Mouse (Mus musculus): ENCODE data around the gene Rab8b. TPM values are rescaled to one million over a fixed set of nuclear protein-coding genes. Genes with fewer than 3 reads are reported as not detected.

Rab8b gene
- polyA plus RNA-seq (2012; rRNA removed): 2.7 and 3.0 TPM in 2 replicates

GRCm38 (mm10) chr9:66919382-66919971, at the start of gene Rab8b:
TSS of gene Rab8b (minus strand) at chr9:66919687.
- no peaks in the 10 kb centered on the region for H3K36me3 ChIP-seq (ENCODE audit: control insufficient read depth, insufficient read depth, low read length)
- no peak for TF ChIP-seq CTCF (IDR thresholded peaks at IDR 0.05; ENCODE audit: extremely low read depth, insufficient read length, insufficient replicate concordance, low read depth, low read length)
- TF ChIP-seq POLR2A (IDR thresholded peaks at IDR 0.05; ENCODE audit: low read depth, low read length): peak; percentile 93
- H3K4me1 ChIP-seq (ENCODE audit: control insufficient read depth, insufficient read depth, insufficient read length, low read length): peaks cover 17% of the 10 kb centered on the region; the same call in 1 of the 2 replicates
- H3K4me3 ChIP-seq (ENCODE audit: low read depth, low read length): peak within 1 kb of the TSS; percentile 87
- peak within 1 kb of the TSS; percentile 62 for H3K27ac ChIP-seq (ENCODE audit: insufficient read depth, low read depth, low read length)
- H3K27me3 ChIP-seq (ENCODE audit: control insufficient read depth, insufficient read depth, low read length): no peaks in the 10 kb centered on the region
- under 1% methylated on average over 49 of the region's 49 CpGs for WGBS

- 73% methylated on average over 8 of the region's 8 CpGs for WGBS
- Histone ChIP-seq H3K36me3 (ENCODE audit: control insufficient read depth, insufficient read depth, low read length) (peaks cover 10% of the 10 kb centered on the region), H3K4me3 (ENCODE audit: low read depth, low read length) (no peak overlapping the region), H3K27me3 (ENCODE audit: control insufficient read depth, insufficient read depth, low read length) (no peaks in the 10 kb centered on the region), H3K27ac (ENCODE audit: insufficient read depth, low read depth, low read length) (no peak overlapping the region), H3K4me1 (ENCODE audit: control insufficient read depth, insufficient read depth, insufficient read length, low read length) (no peaks in the 10 kb centered on the region)
- TF ChIP-seq CTCF (IDR thresholded peaks at IDR 0.05; ENCODE audit: extremely low read depth, insufficient read length, insufficient replicate concordance, low read depth, low read length): no peak
- TF ChIP-seq POLR2A (IDR thresholded peaks at IDR 0.05; ENCODE audit: low read depth, low read length): no peak
Measured at GRCm38 (mm10) chr9:66967492-66967891, 48.0 kb upstream of the Rab8b start.

- H3K27ac ChIP-seq (ENCODE audit: insufficient read depth, low read depth, low read length): no peak overlapping the region
- no peaks in the 10 kb centered on the region for H3K4me1 ChIP-seq (ENCODE audit: control insufficient read depth, insufficient read depth, insufficient read length, low read length)
- TF ChIP-seq POLR2A (IDR thresholded peaks at IDR 0.05; ENCODE audit: low read depth, low read length) (no peak), CTCF (IDR thresholded peaks at IDR 0.05; ENCODE audit: extremely low read depth, insufficient read length, insufficient replicate concordance, low read depth, low read length) (no peak)
- 71% methylated on average over 3 of the region's 3 CpGs for WGBS
- no peaks in the 10 kb centered on the region for H3K27me3 ChIP-seq (ENCODE audit: control insufficient read depth, insufficient read depth, low read length)
- H3K4me3 ChIP-seq (ENCODE audit: low read depth, low read length): no peak overlapping the region
- H3K36me3 ChIP-seq (ENCODE audit: control insufficient read depth, insufficient read depth, low read length): no peaks in the 10 kb centered on the region
Measured at GRCm38 (mm10) chr9:66961478-66961877, 42.0 kb upstream of the Rab8b start.

- H3K27me3 ChIP-seq (ENCODE audit: control insufficient read depth, insufficient read depth, low read length): no peaks in the 10 kb centered on the region
- no peak overlapping the region for H3K4me3 ChIP-seq (ENCODE audit: low read depth, low read length)
- WGBS: 92% methylated on average over 3 of the region's 3 CpGs
- no peaks in the 10 kb centered on the region for H3K4me1 ChIP-seq (ENCODE audit: control insufficient read depth, insufficient read depth, insufficient read length, low read length)
- no peak for TF ChIP-seq CTCF (IDR thresholded peaks at IDR 0.05; ENCODE audit: extremely low read depth, insufficient read length, insufficient replicate concordance, low read depth, low read length)
- peaks cover 6% of the 10 kb centered on the region; the same call in 1 of the 2 replicates for H3K36me3 ChIP-seq (ENCODE audit: control insufficient read depth, insufficient read depth, low read length)
- H3K27ac ChIP-seq (ENCODE audit: insufficient read depth, low read depth, low read length): no peak overlapping the region
Measured at GRCm38 (mm10) chr9:66957451-66957850, 38.0 kb upstream of the Rab8b start.

GRCm38 (mm10) chr9:66952886-66953285, 33.4 kb upstream of the Rab8b start:
- Histone ChIP-seq H3K4me3 (ENCODE audit: low read depth, low read length) (no peak overlapping the region), H3K27ac (ENCODE audit: insufficient read depth, low read depth, low read length) (no peak overlapping the region), H3K27me3 (ENCODE audit: control insufficient read depth, insufficient read depth, low read length) (no peaks in the 10 kb centered on the region), H3K4me1 (ENCODE audit: control insufficient read depth, insufficient read depth, insufficient read length, low read length) (no peaks in the 10 kb centered on the region), H3K36me3 (ENCODE audit: control insufficient read depth, insufficient read depth, low read length) (peaks cover 14% of the 10 kb centered on the region)
- TF ChIP-seq POLR2A (IDR thresholded peaks at IDR 0.05; ENCODE audit: low read depth, low read length) (no peak), CTCF (IDR thresholded peaks at IDR 0.05; ENCODE audit: extremely low read depth, insufficient read length, insufficient replicate concordance, low read depth, low read length) (no peak)
- 19% methylated on average over 2 of the region's 2 CpGs for WGBS

- Histone ChIP-seq H3K4me1 (ENCODE audit: control insufficient read depth, insufficient read depth, insufficient read length, low read length) (no peaks in the 10 kb centered on the region), H3K4me3 (ENCODE audit: low read depth, low read length) (no peak overlapping the region), H3K27me3 (ENCODE audit: control insufficient read depth, insufficient read depth, low read length) (no peaks in the 10 kb centered on the region), H3K36me3 (ENCODE audit: control insufficient read depth, insufficient read depth, low read length) (peaks cover 16% of the 10 kb centered on the region), H3K27ac (ENCODE audit: insufficient read depth, low read depth, low read length) (no peak overlapping the region)
- WGBS: 38% methylated on average over 8 of the region's 8 CpGs
- TF ChIP-seq POLR2A (IDR thresholded peaks at IDR 0.05; ENCODE audit: low read depth, low read length) (no peak), CTCF (IDR thresholded peaks at IDR 0.05; ENCODE audit: extremely low read depth, insufficient read length, insufficient replicate concordance, low read depth, low read length) (no peak)
Measured at GRCm38 (mm10) chr9:66952321-66952720, 32.8 kb upstream of the Rab8b start.

- peaks cover 10% of the 10 kb centered on the region for H3K36me3 ChIP-seq (ENCODE audit: control insufficient read depth, insufficient read depth, low read length)
- H3K27me3 ChIP-seq (ENCODE audit: control insufficient read depth, insufficient read depth, low read length): no peaks in the 10 kb centered on the region
- WGBS: 99% methylated on average over 2 of the region's 2 CpGs
- no peak overlapping the region for H3K27ac ChIP-seq (ENCODE audit: insufficient read depth, low read depth, low read length)
- TF ChIP-seq CTCF (IDR thresholded peaks at IDR 0.05; ENCODE audit: extremely low read depth, insufficient read length, insufficient replicate concordance, low read depth, low read length) (no peak), POLR2A (IDR thresholded peaks at IDR 0.05; ENCODE audit: low read depth, low read length) (no peak)
- H3K4me1 ChIP-seq (ENCODE audit: control insufficient read depth, insufficient read depth, insufficient read length, low read length): no peaks in the 10 kb centered on the region
- H3K4me3 ChIP-seq (ENCODE audit: low read depth, low read length): no peak overlapping the region
Measured at GRCm38 (mm10) chr9:66948536-66948935, 29.0 kb upstream of the Rab8b start.
